Mouse (Mus musculus): ENCODE measurements around the gene H1foo.

DNA sequence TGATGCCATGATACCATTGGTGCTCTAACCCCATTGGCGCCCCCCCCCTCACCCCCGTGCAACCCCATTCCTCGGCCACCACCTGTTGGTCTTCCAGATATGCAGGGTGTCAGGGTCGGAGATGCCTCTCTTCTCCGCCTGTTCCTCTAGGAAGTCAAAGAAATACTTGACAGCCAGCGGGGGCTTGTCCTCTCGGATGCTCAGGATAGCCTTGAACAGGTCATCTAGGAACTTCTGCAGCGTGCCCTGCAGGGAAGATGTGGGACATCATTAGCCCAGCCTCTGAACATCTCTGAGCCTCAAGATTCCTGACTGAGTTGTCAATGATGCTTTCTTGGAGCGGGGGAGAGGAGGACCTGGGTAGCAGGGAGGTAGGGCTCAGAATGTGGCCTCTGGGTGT, 13.7 kb downstream of the H1foo start:
- TF ChIP-seq SIN3A (IDR thresholded peaks at IDR 0.05; ENCODE audit: low read length): no peak
- TF ChIP-seq MAFK (IDR thresholded peaks at IDR 0.05; ENCODE audit: borderline replicate concordance, low read depth, low read length): no peak
- no peak for TF ChIP-seq ZKSCAN1 (IDR thresholded peaks at IDR 0.05; ENCODE audit: low read depth, low read length)
- no peak for TF ChIP-seq MAX (IDR thresholded peaks at IDR 0.05; ENCODE audit: low read length)
- TF ChIP-seq CTCF (IDR thresholded peaks at IDR 0.05 in 2 of 3, conservative IDR thresholded peaks at IDR 0.05 in 1 of 3; ENCODE audit: control insufficient read depth in 1 of 3, insufficient read depth in 1 of 3, low read depth in 2 of 3, low read length in 3 of 3, poor library complexity in 1 of 3, severe bottlenecking in 1 of 3): no peak
- TF ChIP-seq ZMIZ1 (IDR thresholded peaks at IDR 0.05; ENCODE audit: low read depth, low read length): no peak
- TF ChIP-seq BHLHE40 (IDR thresholded peaks at IDR 0.05; ENCODE audit: borderline replicate concordance, low read depth, low read length): no peak
- TF ChIP-seq RAD21 (IDR thresholded peaks at IDR 0.05; ENCODE audit: low read depth, low read length): no peak
